Mouse (Mus musculus) forebrain, postnatal 0 days (tissue): ENCODE results near the gene Sp6. TPM values are rescaled to one million over a fixed set of nuclear protein-coding genes. Genes with fewer than 3 reads are reported as not detected.

Experiments
- ATAC-seq: fragments of 200-750 bp; cut with Nextera tagmentation; 2 replicates; pipeline ENCODE4 v1.8.0; 2017; ENCODE audit warnings: mild to moderate bottlenecking, moderate library complexity
- DNase-seq: peaks from one replicate; pipeline ENCODE4 v3.0.0-alpha.2; 2015
- H3K27ac ChIP-seq: fragments of 300-500 bp; sonication (generic); 2 replicates; pipeline ENCODE4 v1.5.1; 2014; ENCODE audit warnings: low read depth, mild to moderate bottlenecking, antibody characterized with exemption, low read length, moderate library complexity, mixed read lengths
- H3K27me3 ChIP-seq: fragments of 300-500 bp; sonication (generic); 2 replicates; pipeline ENCODE4 v1.6.1; 2014; ENCODE audit warnings: mild to moderate bottlenecking, low read length, mixed read lengths; ENCODE audit not compliant: insufficient read depth
- H3K36me3 ChIP-seq: fragments of 300-500 bp; sonication (generic); 2 replicates; pipeline ENCODE4 v1.6.1; 2014; ENCODE audit warnings: mild to moderate bottlenecking, moderate library complexity; ENCODE audit not compliant: insufficient read depth
- H3K4me1 ChIP-seq: fragments of 300-500 bp; sonication (generic); 2 replicates; pipeline ENCODE4 v1.6.1; 2014; ENCODE audit warnings: antibody characterized with exemption; ENCODE audit not compliant: insufficient read depth
- H3K4me2 ChIP-seq: fragments of 300-500 bp; sonication (generic); 2 replicates; pipeline ENCODE4 v1.6.1; 2014; ENCODE audit warnings: low read depth, mild to moderate bottlenecking, moderate library complexity
- H3K4me3 ChIP-seq: fragments of 300-500 bp; sonication (generic); 2 replicates; pipeline ENCODE4 v1.5.1; 2014; ENCODE audit warnings: low read depth, low read length, mixed read lengths
- H3K9ac ChIP-seq: fragments of 300-500 bp; sonication (generic); 2 replicates; pipeline ENCODE4 v1.6.1; 2014; ENCODE audit warnings: mild to moderate bottlenecking
- H3K9me3 ChIP-seq: fragments of 300-500 bp; sonication (generic); 2 replicates; pipeline ENCODE4 v1.6.1; 2016; ENCODE audit warnings: low read length
- CTCF ChIP-seq: sonication (generic); IDR thresholded peaks from 2 replicates; pipeline ENCODE4 v1.5.1; 2016; ENCODE audit warnings: antibody characterized with exemption, control low read depth, low read depth
- WGBS: fragments of 180-500 bp; shearing (Covaris S2); extraction: QIAGEN DNeasy Blood & Tissue Kit; methylation state at CpG from one replicate; pipeline ENCODE4 v1.1.7; 2014; 5-methylcytosine and 5-hydroxymethylcytosine counted together
- polyA plus RNA-seq: library from polyadenylated mRNA; unstranded; fragments of >200 nt; fragmentation: Nextera tagmentation; extraction: Ambion mirVana; gene quantifications from 2 replicates; pipeline ENCODE4 v1.2.1, GENCODE M21; 2015
- total RNA-seq: library from RNA; depleted of rRNA; stranded (reverse); fragments of >200 nt; gene quantifications from 2 replicates; pipeline ENCODE4 v1.2.3, GENCODE M21; 2014; rRNA removed

Gene Sp6
- total RNA-seq (0.85 and 0.86 TPM in 2 replicates), polyA plus RNA-seq (0.35 and 0.75 TPM in 2 replicates)

GRCm38 (mm10) chr11:97013121-97013670, at the start of gene Sp6:
Gene Sp6 (plus strand): TSS chr11:97013394.
- Histone ChIP-seq H3K4me2 (no peak within 1 kb of the TSS), H3K36me3 (no peaks in the 10 kb centered on the region), H3K9me3 (no peaks in the 10 kb centered on the region), H3K4me1 (no peaks in the 10 kb centered on the region), H3K9ac (no peak within 1 kb of the TSS), H3K27ac (no peak within 1 kb of the TSS), H3K4me3 (no peak within 1 kb of the TSS), H3K27me3 (peaks cover 36% of the 10 kb centered on the region)
- DNase-seq = no peak
- ATAC-seq = no peak
- no peak for TF ChIP-seq CTCF
- 22% methylated on average over 8 of the region's 8 CpGs for WGBS

- no peaks in the 10 kb centered on the region for H3K9me3 ChIP-seq
- no peaks in the 10 kb centered on the region for H3K27me3 ChIP-seq
- no peak overlapping the region for H3K4me3 ChIP-seq
- no peaks in the 10 kb centered on the region for H3K4me1 ChIP-seq
- 14% methylated on average over 8 of the region's 8 CpGs for WGBS
- DNase-seq = peak; percentile 79
- peaks cover 34% of the 10 kb centered on the region for H3K36me3 ChIP-seq
- TF ChIP-seq CTCF = peak; percentile 87
- no peak overlapping the region for H3K9ac ChIP-seq
- H3K4me2 ChIP-seq = no peak overlapping the region
- peak; percentile 82 for ATAC-seq
- H3K27ac ChIP-seq = no peak overlapping the region
These were observed 49.6 kb upstream of the Sp6 start for GRCm38 (mm10) chr11:96963580-96963979.

GRCm38 (mm10) chr11:96966172-96966571, 47.0 kb upstream of the Sp6 start:
- WGBS = 90% methylated on average over 3 of the region's 3 CpGs
- DNase-seq (no peak), ATAC-seq (no peak)
- Histone ChIP-seq H3K4me1 (no peaks in the 10 kb centered on the region), H3K27ac (no peak overlapping the region), H3K27me3 (no peaks in the 10 kb centered on the region), H3K4me2 (no peak overlapping the region), H3K9me3 (no peaks in the 10 kb centered on the region), H3K4me3 (no peak overlapping the region), H3K9ac (no peak overlapping the region), H3K36me3 (peaks cover 10% of the 10 kb centered on the region)
- TF ChIP-seq CTCF = no peak

- no peak for TF ChIP-seq CTCF
- Histone ChIP-seq H3K9me3 (no peaks in the 10 kb centered on the region), H3K9ac (no peak overlapping the region), H3K4me3 (no peak overlapping the region), H3K27ac (no peak overlapping the region), H3K27me3 (no peaks in the 10 kb centered on the region), H3K4me2 (no peak overlapping the region), H3K36me3 (0 out of 2 replicates have a peak, but pooled peaks cover 1% of the 10 kb centered on the region), H3K4me1 (no peaks in the 10 kb centered on the region)
- DNase-seq = no peak
- no peak for ATAC-seq
- 92% methylated on average over 13 of the region's 13 CpGs for WGBS
These were observed 46.2 kb upstream of the Sp6 start for GRCm38 (mm10) chr11:96966914-96967543.

GRCm38 (mm10) chr11:96967544-96968269, 45.5 kb upstream of the Sp6 start:
- Histone ChIP-seq H3K4me2 (no peak overlapping the region), H3K36me3 (no peaks in the 10 kb centered on the region), H3K27ac (no peak overlapping the region), H3K4me1 (peaks cover 4% of the 10 kb centered on the region; the same call in 1 of the 2 replicates), H3K9ac (no peak overlapping the region), H3K27me3 (no peaks in the 10 kb centered on the region), H3K4me3 (no peak overlapping the region), H3K9me3 (no peaks in the 10 kb centered on the region)
- 88% methylated on average over 11 of the region's 11 CpGs for WGBS
- DNase-seq = no peak
- TF ChIP-seq CTCF = no peak
- no peak for ATAC-seq

- 69% methylated on average over 6 of the region's 6 CpGs for WGBS
- Histone ChIP-seq H3K9me3 (no peaks in the 10 kb centered on the region), H3K27ac (no peak overlapping the region), H3K4me1 (peaks cover 4% of the 10 kb centered on the region; the same call in 1 of the 2 replicates), H3K27me3 (no peaks in the 10 kb centered on the region), H3K9ac (no peak overlapping the region), H3K4me2 (no peak overlapping the region), H3K4me3 (no peak overlapping the region), H3K36me3 (no peaks in the 10 kb centered on the region)
- no peak for TF ChIP-seq CTCF
- ATAC-seq = no peak
- DNase-seq = no peak
These were observed 44.7 kb upstream of the Sp6 start for GRCm38 (mm10) chr11:96968476-96968875.

- no peak for TF ChIP-seq CTCF
- ATAC-seq = no peak
These were observed 43.9 kb upstream of the Sp6 start for GRCm38 (mm10) chr11:96969280-96969722.

More at GRCm38 (mm10) chr11:96969280-96969722, 43.9 kb upstream of the Sp6 start:
- Histone ChIP-seq H3K4me3 (no peak overlapping the region), H3K9me3 (no peaks in the 10 kb centered on the region), H3K9ac (no peak overlapping the region), H3K27me3 (no peaks in the 10 kb centered on the region), H3K36me3 (no peaks in the 10 kb centered on the region), H3K4me1 (peaks cover 4% of the 10 kb centered on the region; the same call in 1 of the 2 replicates), H3K27ac (peak overlapping the region; percentile 41; the same call in 1 of the 2 replicates), H3K4me2 (no peak overlapping the region)
- WGBS = 77% methylated on average over 5 of the region's 5 CpGs
- DNase-seq = no peak
